Mouse (Mus musculus) CH12.LX (cell line): ENCODE measurements around the gene Csdc2. TPM values are rescaled to one million over a fixed set of nuclear protein-coding genes. Genes with fewer than 3 reads are reported as not detected.

Source experiments
- DNase-seq: peaks from one replicate; pipeline ENCODE4 v3.0.0-alpha.2; 2013; ENCODE audit errors: extremely low read depth
- H3K27ac ChIP-seq: 2 replicates; pipeline ENCODE4 v1.5.1; 2012; ENCODE audit warnings: low read depth, mild to moderate bottlenecking, control low read depth, moderate library complexity; ENCODE audit not compliant: insufficient read depth
- H3K27me3 ChIP-seq: replicated peaks from 2 replicates; pipeline ENCODE3; 2012; ENCODE audit warnings: inconsistent platforms
- H3K36me3 ChIP-seq, 2 experiments: replicated peaks in 1 of 2; 2 replicates each; pipeline versions ENCODE3 to v1.6.1; 2012; ENCODE audit warnings: inconsistent platforms in 1 of 2, low read length in 1 of 2, mild to moderate bottlenecking in 1 of 2, mixed read lengths in 1 of 2, moderate library complexity in 1 of 2; ENCODE audit not compliant: control insufficient read depth in 1 of 2, insufficient read depth in 1 of 2
- H3K4me1 ChIP-seq, 2 experiments: 2 replicates each; pipeline ENCODE4 v1.6.1; 2012; ENCODE audit warnings: inconsistent platforms in 1 of 2, moderate library complexity in 1 of 2; ENCODE audit not compliant: insufficient read depth in 2 of 2, control insufficient read depth in 1 of 2
- H3K4me2 ChIP-seq: 2 replicates; pipeline ENCODE4 v1.6.1; 2012; ENCODE audit warnings: low read depth, mild to moderate bottlenecking, control low read depth; ENCODE audit not compliant: poor library complexity, insufficient read depth, severe bottlenecking
- H3K4me3 ChIP-seq, 3 experiments: fragments of 150-350 bp in 1 of 3; sonication (generic) in 1 of 3; replicated peaks in 1 of 3; 2 replicates each; pipeline versions ENCODE3 to v1.5.1; 2011 to 2012; ENCODE audit warnings: low read depth in 2 of 3, low read length in 2 of 3, mild to moderate bottlenecking in 2 of 3, moderate library complexity in 2 of 3, control low read depth in 1 of 3, improper control_type of control experiment in 1 of 3, inconsistent platforms in 1 of 3, mixed read lengths in 1 of 3; ENCODE audit not compliant: poor library complexity in 1 of 3
- H3K79me2 ChIP-seq: replicated peaks from 2 replicates; pipeline ENCODE4 v1.6.1; 2012; ENCODE audit warnings: mild to moderate bottlenecking, moderate library complexity; ENCODE audit not compliant: control insufficient read depth, poor library complexity, insufficient read depth, severe bottlenecking; ENCODE audit errors: extremely low read depth
- H3K9ac ChIP-seq: 2 replicates; pipeline ENCODE4 v1.6.1; 2012; ENCODE audit warnings: low read depth, mild to moderate bottlenecking, control low read depth, moderate library complexity; ENCODE audit not compliant: insufficient read depth
- H3K9me3 ChIP-seq: replicated peaks from 2 replicates; pipeline ENCODE3; 2012; ENCODE audit warnings: low read length, inconsistent platforms, mixed read lengths
- CTCF ChIP-seq, 2 experiments: IDR thresholded peaks in 1 of 2; conservative IDR thresholded peaks in 1 of 2; 2 replicates each; pipeline ENCODE4 v1.5.1; 2011 to 2012; ENCODE audit warnings: low read depth in 2 of 2, low read length in 2 of 2, improper control_type of control experiment in 1 of 2, inconsistent platforms in 1 of 2, mild to moderate bottlenecking in 1 of 2, moderate library complexity in 1 of 2
- MAZ ChIP-seq: IDR thresholded peaks from 2 replicates; pipeline ENCODE4 v1.6.1; 2012; ENCODE audit warnings: low read depth, mild to moderate bottlenecking, inconsistent platforms, low read length, improper control_type of control experiment, moderate library complexity
- MEF2A ChIP-seq: IDR thresholded peaks from 2 replicates; pipeline ENCODE4 v1.6.1; 2014; ENCODE audit warnings: low read depth, mild to moderate bottlenecking, inconsistent platforms, low read length, improper control_type of control experiment, borderline replicate concordance
- MXI1 ChIP-seq: IDR thresholded peaks from 2 replicates; pipeline ENCODE4 v1.6.1; 2011; ENCODE audit warnings: mild to moderate bottlenecking, low read depth, low read length, improper control_type of control experiment
- NELFE ChIP-seq: IDR thresholded peaks from 2 replicates; pipeline ENCODE4 v1.6.1; 2011; ENCODE audit warnings: low read depth, low read length, improper control_type of control experiment
- NRF1 ChIP-seq: IDR thresholded peaks from 2 replicates; pipeline ENCODE4 v1.6.1; 2014; ENCODE audit warnings: low read depth, mild to moderate bottlenecking, inconsistent platforms, low read length, improper control_type of control experiment, moderate library complexity
- RAD21 ChIP-seq: IDR thresholded peaks from 2 replicates; pipeline ENCODE4 v1.6.1; 2011; ENCODE audit warnings: low read depth, mild to moderate bottlenecking, low read length, improper control_type of control experiment, moderate library complexity
- RCOR1 ChIP-seq: conservative IDR thresholded peaks from 2 replicates; pipeline ENCODE4 v1.6.1; 2012; ENCODE audit warnings: low read depth, mild to moderate bottlenecking, inconsistent platforms, low read length, improper control_type of control experiment
- SIN3A ChIP-seq: IDR thresholded peaks from 2 replicates; pipeline ENCODE4 v1.6.1; 2012; ENCODE audit warnings: low read length, improper control_type of control experiment, inconsistent platforms
- UBTF ChIP-seq: IDR thresholded peaks from 2 replicates; pipeline ENCODE4 v1.6.1; 2012; ENCODE audit warnings: low read depth, mild to moderate bottlenecking, inconsistent platforms, low read length, improper control_type of control experiment, moderate library complexity
- USF1 ChIP-seq: IDR thresholded peaks from 2 replicates; pipeline ENCODE4 v1.6.1; 2014; ENCODE audit warnings: low read depth, mild to moderate bottlenecking, inconsistent platforms, low read length, improper control_type of control experiment
- ZKSCAN1 ChIP-seq: IDR thresholded peaks from 2 replicates; pipeline ENCODE4 v1.6.1; 2012; ENCODE audit warnings: low read depth, inconsistent platforms, low read length, improper control_type of control experiment, borderline replicate concordance
- ZMIZ1 ChIP-seq: IDR thresholded peaks from 2 replicates; pipeline ENCODE4 v1.6.1; 2012; ENCODE audit warnings: low read depth, mild to moderate bottlenecking, inconsistent platforms, low read length, improper control_type of control experiment
- dilution Hi-C: fragments of 300-500 bp; cut with MboI; formaldehyde crosslinking; loops from 2 replicates; pipeline ENCODE4 v1.14.3; 2020; ENCODE audit warnings: low sequenced_read_pairs; ENCODE audit not compliant: extremely low pct_unique_long_range_greater_than_20kb, extremely low pct_ligation_motif_present
- in situ Hi-C: fragments of 300-500 bp; cut with MboI; formaldehyde crosslinking; loops from 3 replicates; pipeline ENCODE4 v1.14.3; 2019; ENCODE audit warnings: low sequenced_read_pairs, low pct_ligation_motif_present, low pct_unique_long_range_greater_than_20kb, mixed read lengths
- polyA plus RNA-seq: library from polyadenylated mRNA; unstranded; fragments of >175 nt; gene quantifications from 2 replicates; pipeline ENCODE4 v1.2.1, GENCODE M21; 2012; ENCODE audit warnings: low read depth; ENCODE audit not compliant: insufficient read length
- total RNA-seq, 2 experiments: library from RNA; depleted of rRNA; stranded (reverse); fragments of 300-350 nt in 1 of 2; fragments of >200 nt in 1 of 2; gene quantifications; 2 replicates each; pipeline ENCODE4 v1.2.3; 2012 to 2014

The Csdc2 gene
- total RNA-seq (2012; rRNA removed) = 0.08 and 0.13 TPM in 2 replicates
- total RNA-seq (2014; rRNA removed) = not detected in 2 replicates
- polyA plus RNA-seq = 0.43 and 0.45 TPM in 2 replicates

- Histone ChIP-seq H3K27ac (no peak within 1 kb of the TSS), H3K4me3 (no peak within 1 kb of the TSS), H3K9me3 (no peaks in the 10 kb centered on the region), H3K9ac (no peak within 1 kb of the TSS), H3K79me2 (no peaks in the 10 kb centered on the region), H3K4me2 (no peak within 1 kb of the TSS), H3K36me3 (no peaks in the 10 kb centered on the region), H3K27me3 (no peaks in the 10 kb centered on the region), H3K4me1 (peaks cover 20 to 58% of the 10 kb centered on the region in 2 experiments)
- TF ChIP-seq NRF1 = no peak
- TF ChIP-seq RCOR1 = no peak
- TF ChIP-seq CTCF (conservative IDR thresholded peaks at IDR 0.05 in 1 of 2, IDR thresholded peaks at IDR 0.05 in 1 of 2; ENCODE audit: low read depth in 2 of 2, low read length in 2 of 2) = no peak
- no peak for TF ChIP-seq NELFE
- no peak for TF ChIP-seq MXI1
- TF ChIP-seq MEF2A = no peak
- TF ChIP-seq UBTF = no peak
- TF ChIP-seq USF1 = no peak
- dilution Hi-C loops = no loop called here
- in situ Hi-C loops = no loop called here
- no peak for DNase-seq
These were observed at the start of gene Csdc2 for GRCm38 (mm10) chr15:81936679-81937078. TSS of gene Csdc2 (plus strand) at chr15:81936759.

GRCm38 (mm10) chr15:81886795-81887550 is 49.6 kb upstream of the Csdc2 start:
- DNase-seq = no peak
- Histone ChIP-seq H3K9me3 (no peaks in the 10 kb centered on the region), H3K27ac (no peak overlapping the region), H3K27me3 (no peaks in the 10 kb centered on the region), H3K79me2 (peaks cover 25% of the 10 kb centered on the region), H3K4me3 (no peak overlapping the region), H3K4me2 (no peak overlapping the region), H3K9ac (no peak overlapping the region), H3K36me3 (peaks cover 34 to 79% of the 10 kb centered on the region in 2 experiments), H3K4me1 (peaks cover 0 to 22% of the 10 kb centered on the region in 2 experiments; a peak in 3 of 4 replicates)
- in situ Hi-C loops = no loop called here
- dilution Hi-C loops = no loop called here
- TF ChIP-seq RAD21 = no peak
- TF ChIP-seq ZKSCAN1 = no peak
- TF ChIP-seq ZMIZ1 = no peak
- TF ChIP-seq MAZ = no peak
- no peak for TF ChIP-seq MEF2A
- TF ChIP-seq USF1 = no peak
- no peak for TF ChIP-seq SIN3A
